Comparison of ENCODE assay signal across 8 mouse cellular contexts in the genomic region with DNA sequence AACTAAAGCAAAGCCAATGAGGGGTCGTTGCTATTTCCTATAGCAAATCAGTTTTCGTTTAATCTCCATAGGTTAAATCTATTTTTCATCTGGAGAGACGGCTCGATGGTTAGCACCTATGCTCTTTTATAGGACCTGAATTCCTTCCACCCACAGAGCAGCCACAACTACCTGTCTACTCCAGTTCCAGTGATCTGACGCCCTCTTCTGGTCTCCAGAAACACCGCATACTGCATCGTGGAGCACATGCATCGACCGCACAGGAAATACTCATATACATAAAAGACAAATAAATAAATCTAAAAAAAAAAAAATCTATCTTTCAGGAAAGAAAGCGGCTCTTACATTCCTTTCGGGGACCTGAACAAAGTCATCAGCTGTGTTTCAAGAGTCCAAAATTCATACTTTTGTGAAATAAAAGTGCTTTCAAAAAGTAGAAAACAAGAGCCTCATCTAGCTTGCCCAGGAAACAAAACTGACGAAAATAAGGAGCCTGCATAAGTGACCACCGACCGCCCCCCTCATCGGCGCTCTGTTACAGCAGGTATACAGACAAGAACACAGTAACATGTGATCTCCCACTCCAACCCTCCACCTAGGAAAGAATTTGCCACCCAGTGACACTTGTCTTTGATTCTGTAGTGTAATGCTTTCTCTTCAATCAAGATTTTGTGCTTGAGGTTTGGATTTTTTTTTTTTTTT. TPM values are rescaled to one million over a fixed set of nuclear protein-coding genes. Genes with fewer than 3 reads are reported as not detected.
A peak's percentile ranks its signal among the peaks of the same experiment; 100 is the strongest.
DNase-seq lines count a peak whose midpoint lies in the region; ATAC-seq and TF ChIP-seq lines count a peak whose summit lies in the region.

No protein-coding gene starts in this region.

- DNase-seq in layer of hippocampus, adult 11-12 months (ENCODE audit: low spot score): peak; percentile 61
- DNase-seq in layer of hippocampus, adult 9-10 months (ENCODE audit: low spot score): no peak
- DNase-seq in forebrain, embryonic 11.5 days (ENCODE audit: low spot score): no peak
- peak; percentile 47 for DNase-seq in hindlimb bud, embryonic 11.5 days (ENCODE audit: extremely low spot score, low read depth, low spot score)
- peak; percentile 55 for DNase-seq in limb, embryonic 11.5 days (ENCODE audit: low spot score)
- DNase-seq in thymus, postnatal 14 days: peak; percentile 66

- peaks cover 14% of the 10 kb centered on the region for H3K4me1 ChIP-seq in bone marrow macrophage, adult 2 months (ENCODE audit: control insufficient read depth, insufficient read depth, low read length)
- peaks cover 16% of the 10 kb centered on the region for H3K4me1 ChIP-seq in forebrain, embryonic 11.5 days (replicated peaks; ENCODE audit: control insufficient read depth, insufficient read depth, low read length)
- H3K4me1 ChIP-seq in limb, embryonic 11.5 days (ENCODE audit: control insufficient read depth, insufficient read depth, low read length): peaks cover 23% of the 10 kb centered on the region
- peaks cover 35% of the 10 kb centered on the region for H3K4me1 ChIP-seq in midbrain, embryonic 12.5 days

- no peaks in the 10 kb centered on the region for H3K36me3 ChIP-seq in forebrain, embryonic 11.5 days (ENCODE audit: control insufficient read depth, insufficient read depth, low read length)
- peaks cover 4% of the 10 kb centered on the region; the same call in 1 of the 2 replicates for H3K36me3 ChIP-seq in limb, embryonic 11.5 days (ENCODE audit: control insufficient read depth, insufficient read depth, low read length)
- peaks cover 6% of the 10 kb centered on the region; the same call in 1 of the 2 replicates for H3K36me3 ChIP-seq in midbrain, embryonic 12.5 days

- H3K4me3 ChIP-seq in bone marrow macrophage, adult 2 months (ENCODE audit: insufficient read depth, low read length): peak overlapping the region; percentile 78
- peak overlapping the region; percentile 65 for H3K4me3 ChIP-seq in forebrain, embryonic 11.5 days (ENCODE audit: low read depth, low read length)
- H3K4me3 ChIP-seq in limb, embryonic 11.5 days (ENCODE audit: low read depth, low read length): peak overlapping the region; percentile 92
- peak overlapping the region; percentile 68 for H3K4me3 ChIP-seq in midbrain, embryonic 12.5 days

- H3K9me3 ChIP-seq in forebrain, embryonic 11.5 days (ENCODE audit: control insufficient read depth, low read length): no peaks in the 10 kb centered on the region
- no peaks in the 10 kb centered on the region for H3K9me3 ChIP-seq in limb, embryonic 11.5 days (ENCODE audit: control insufficient read depth, low read length)
- no peaks in the 10 kb centered on the region for H3K9me3 ChIP-seq in midbrain, embryonic 12.5 days

- no peak for TF ChIP-seq POLR2A in bone marrow macrophage, adult 2 months (IDR thresholded peaks at IDR 0.05; ENCODE audit: borderline replicate concordance, low read depth, low read length)

- peak overlapping the region; percentile 98 for H3K4me2 ChIP-seq in forebrain, embryonic 11.5 days (ENCODE audit: low read depth, low read length, severe bottlenecking)
- peak overlapping the region; percentile 88 for H3K4me2 ChIP-seq in limb, embryonic 11.5 days (ENCODE audit: low read depth, severe bottlenecking)
- peak overlapping the region; percentile 93 for H3K4me2 ChIP-seq in midbrain, embryonic 12.5 days (replicated peaks)

- peak overlapping the region; percentile 72 for H3K9ac ChIP-seq in forebrain, embryonic 11.5 days (ENCODE audit: low read length)
- no peak overlapping the region; the same call in 1 of the 2 replicates for H3K9ac ChIP-seq in limb, embryonic 11.5 days (ENCODE audit: low read length)
- peak overlapping the region; percentile 76 for H3K9ac ChIP-seq in midbrain, embryonic 12.5 days (replicated peaks)

- no peak for ATAC-seq in forebrain, embryonic 11.5 days (replicated peaks; ENCODE audit: low FRiP score)
- no peak for ATAC-seq in limb, embryonic 11.5 days (ENCODE audit: insufficient number of reproducible peaks, low FRiP score, low TSS enrichment, low read depth)
- ATAC-seq in midbrain, embryonic 12.5 days (ENCODE audit: low FRiP score, low read depth): no peak

- H3K27me3 ChIP-seq in forebrain, embryonic 11.5 days (ENCODE audit: control insufficient read depth, insufficient read depth, low read length): no peaks in the 10 kb centered on the region
- no peaks in the 10 kb centered on the region for H3K27me3 ChIP-seq in limb, embryonic 11.5 days (ENCODE audit: control insufficient read depth, insufficient read depth, low read length)
- H3K27me3 ChIP-seq in midbrain, embryonic 12.5 days: no peaks in the 10 kb centered on the region

- H3K27ac ChIP-seq in bone marrow macrophage, adult 2 months (ENCODE audit: insufficient read depth, low read depth, low read length): peak overlapping the region; percentile 84
- H3K27ac ChIP-seq in forebrain, embryonic 11.5 days (ENCODE audit: low read depth, low read length): no peak overlapping the region
- H3K27ac ChIP-seq in limb, embryonic 11.5 days (replicated peaks; ENCODE audit: low read depth, low read length): peak overlapping the region; percentile 97
- peak overlapping the region; percentile 96 for H3K27ac ChIP-seq in midbrain, embryonic 12.5 days (replicated peaks)

- peak; percentile 68 for TF ChIP-seq CTCF in bone marrow macrophage, adult 2 months (IDR thresholded peaks at IDR 0.05; ENCODE audit: low read depth, low read length)

- 38% methylated on average over 16 of the region's 16 CpGs for WGBS in forebrain, embryonic 11.5 days
- WGBS in limb, embryonic 11.5 days: 33% methylated on average over 16 of the region's 16 CpGs
- WGBS in midbrain, embryonic 12.5 days: 40% methylated on average over 16 of the region's 16 CpGs

RNA-seq across cellular contexts. Expression of a gene that starts 1.8 kb away (rescaled TPM):
- 11.4 and 13.6 TPM in 2 replicates for polyA plus RNA-seq in bone marrow macrophage, adult 2 months (2012; ENCODE audit: insufficient read depth, insufficient read length, missing spikeins)
- 62.3 and 65.3 TPM in 2 replicates for polyA plus RNA-seq in forebrain, embryonic 11.5 days (2014; fragmentation: Nextera tagmentation; extraction: Ambion mirVana)
- 73.0 and 73.3 TPM in 2 replicates for polyA plus RNA-seq in limb, embryonic 11.5 days (2014; fragmentation: Nextera tagmentation; extraction: Ambion mirVana)
- polyA plus RNA-seq in midbrain, embryonic 12.5 days (2016; fragmentation: Nextera tagmentation; extraction: Ambion mirVana): 68.4 and 75.1 TPM in 2 replicates

RNA-seq across cellular contexts. Expression of a gene that starts 21.6 kb away (rescaled TPM):
- polyA plus RNA-seq in bone marrow macrophage, adult 2 months (2012; ENCODE audit: insufficient read depth, insufficient read length, missing spikeins): not detected in 2 replicates
- polyA plus RNA-seq in forebrain, embryonic 11.5 days (2014; fragmentation: Nextera tagmentation; extraction: Ambion mirVana): not detected in 2 replicates
- polyA plus RNA-seq in limb, embryonic 11.5 days (2014; fragmentation: Nextera tagmentation; extraction: Ambion mirVana): not detected in 2 replicates
- polyA plus RNA-seq in midbrain, embryonic 12.5 days (2016; fragmentation: Nextera tagmentation; extraction: Ambion mirVana): not detected in 2 replicates

RNA-seq across cellular contexts. Expression of a gene that starts 30.4 kb away (rescaled TPM):
- 11.3 and 11.8 TPM in 2 replicates for polyA plus RNA-seq in bone marrow macrophage, adult 2 months (2012; ENCODE audit: insufficient read depth, insufficient read length, missing spikeins)
- 6.8 and 7.2 TPM in 2 replicates for polyA plus RNA-seq in forebrain, embryonic 11.5 days (2014; fragmentation: Nextera tagmentation; extraction: Ambion mirVana)
- polyA plus RNA-seq in limb, embryonic 11.5 days (2014; fragmentation: Nextera tagmentation; extraction: Ambion mirVana): 4.6 and 5.9 TPM in 2 replicates
- 7.8 and 7.9 TPM in 2 replicates for polyA plus RNA-seq in midbrain, embryonic 12.5 days (2016; fragmentation: Nextera tagmentation; extraction: Ambion mirVana)

Comparison
In these comparisons a context has a peak if more than half of its experiments do, and no peak if none do; other contexts are left out.
1. DNase-seq: peak in layer of hippocampus, adult 11-12 months (single experiment), hindlimb bud, embryonic 11.5 days (single experiment), limb, embryonic 11.5 days (single experiment) and thymus, postnatal 14 days (single experiment); none in layer of hippocampus, adult 9-10 months (single experiment) and forebrain, embryonic 11.5 days (single experiment).
2. Peak in every context shown above with its lines, with median percentiles within 50 percentile points of each other: H3K4me3 ChIP-seq and H3K4me2 ChIP-seq.